Mouse (Mus musculus): ENCODE data around the gene Hoxa6.

DNA sequence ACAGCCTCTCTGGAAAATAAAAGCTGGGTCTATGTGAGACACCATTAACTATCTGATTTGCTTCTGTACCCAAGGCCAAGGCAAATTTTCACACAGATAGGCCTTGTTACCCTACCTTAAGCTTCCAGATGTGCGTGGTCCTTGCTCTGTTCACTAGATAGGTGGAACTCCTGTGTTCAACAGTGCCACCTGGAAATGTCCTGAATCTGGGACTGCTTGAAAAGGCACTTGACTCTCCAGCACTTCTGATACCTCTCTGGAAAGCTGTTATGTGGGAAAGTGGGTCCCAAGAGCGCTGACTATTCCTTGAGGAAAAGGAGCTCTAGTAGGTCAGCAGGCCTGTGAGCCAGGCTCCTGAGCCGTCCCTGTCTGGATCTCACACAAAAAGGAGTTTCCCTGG, 28.3 kb upstream of the Hoxa6 start:
- TF ChIP-seq MAFK (IDR thresholded peaks at IDR 0.05; ENCODE audit: insufficient replicate concordance, low read length) (no peak), UBTF (IDR thresholded peaks at IDR 0.05; ENCODE audit: low read depth, low read length) (no peak), CTCF (conservative IDR thresholded peaks at IDR 0.05 in 1 of 2, IDR thresholded peaks at IDR 0.05 in 1 of 2; ENCODE audit: low read depth in 2 of 2, low read length in 2 of 2) (no peak)

Data from CH12.LX (cell line).